Mouse (Mus musculus) layer of hippocampus, adult 11-12 months (tissue): Measurements from ENCODE around the gene Rin1.

Source experiments
- DNase-seq: peaks from one replicate; pipeline ENCODE4 v3.0.0; 2022; ENCODE audit warnings: low spot score

Gene Rin1

DNA sequence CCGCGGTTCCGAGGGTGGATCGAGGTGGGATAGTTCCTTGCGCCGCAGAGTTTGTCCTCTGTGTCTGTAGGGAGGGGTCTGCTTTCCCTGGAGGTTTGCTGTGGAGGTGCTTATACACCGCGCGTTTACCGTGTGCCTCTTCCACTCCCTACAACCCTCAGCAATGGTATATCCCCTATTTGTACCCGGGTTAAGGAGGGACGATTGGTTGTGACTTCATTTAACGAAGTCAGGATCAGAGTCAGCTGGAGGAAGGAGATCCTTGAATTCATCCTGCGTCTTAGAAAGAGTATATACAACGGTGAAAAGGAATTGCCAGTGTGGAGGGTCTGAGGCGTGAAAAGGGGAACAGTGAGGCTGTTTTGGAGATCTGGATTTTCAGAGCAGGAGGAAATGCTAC, 8.7 kb upstream of the Rin1 start:
- no peak for DNase-seq

DNA sequence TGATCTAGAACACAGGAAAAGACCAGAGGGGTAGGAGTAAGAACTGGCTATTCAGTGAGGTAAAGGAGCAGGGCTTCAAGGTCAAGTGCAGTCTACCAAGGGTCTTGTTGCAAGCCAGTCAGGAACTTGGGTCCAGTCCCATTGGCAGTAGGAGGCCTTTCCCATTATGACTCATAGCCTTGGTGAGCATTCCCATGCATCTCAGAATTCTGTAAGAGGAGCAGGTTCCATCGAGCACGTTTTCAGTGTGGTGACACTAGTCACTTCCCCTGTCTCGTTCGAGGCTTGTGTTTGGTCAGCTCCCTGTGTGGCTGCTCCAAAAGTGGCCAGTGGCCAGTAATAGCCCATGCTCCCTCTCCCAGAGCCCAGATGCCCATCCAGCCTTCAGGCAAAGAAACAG, 4.8 kb upstream of the Rin1 start:
- DNase-seq = no peak

DNA sequence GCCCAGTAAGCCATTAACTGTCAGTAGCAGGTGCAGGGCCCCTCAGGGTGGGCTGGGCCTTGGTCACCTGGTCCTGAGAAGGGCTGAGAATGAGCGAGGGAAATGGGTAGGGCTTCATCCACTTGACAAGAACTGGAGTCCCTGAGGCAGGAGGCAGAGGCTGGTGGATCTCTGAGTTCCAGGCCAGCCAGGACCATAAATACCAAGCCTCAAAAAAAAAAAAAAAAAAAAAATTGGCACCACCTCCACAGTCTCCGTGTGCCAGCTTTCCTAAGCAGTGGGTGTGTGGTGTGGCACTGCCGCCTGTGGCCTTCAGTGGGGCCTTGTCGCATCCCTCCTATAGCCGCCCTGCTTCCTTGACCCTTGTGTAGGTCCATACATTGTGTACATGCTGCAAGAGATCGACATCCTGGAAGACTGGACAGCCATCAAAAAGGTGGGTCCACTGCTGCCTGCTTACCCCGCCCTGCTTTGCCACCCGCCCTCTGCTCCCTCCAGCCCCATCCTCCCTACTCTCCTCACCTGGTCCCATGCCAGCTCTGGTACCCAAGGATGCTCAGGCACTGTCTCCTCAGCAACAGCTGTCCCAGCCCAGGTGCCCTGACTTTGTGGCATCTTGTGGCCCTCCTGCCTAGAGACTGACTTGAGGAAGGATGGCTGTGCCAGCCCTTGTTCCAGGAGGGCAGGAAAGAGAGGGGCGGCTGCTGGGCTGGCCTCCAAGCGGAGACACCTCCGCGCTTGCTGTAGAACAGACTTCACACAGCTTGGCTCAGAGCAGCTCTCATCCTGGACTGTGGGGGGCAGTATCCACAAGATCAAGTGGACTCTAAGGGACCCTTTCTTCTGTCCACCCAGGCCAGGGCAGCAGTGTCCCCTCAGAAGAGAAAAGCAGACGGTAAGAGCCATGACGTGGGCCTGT, 1.9 kb upstream of the Rin1 start:
- DNase-seq = peak; percentile 67

DNA sequence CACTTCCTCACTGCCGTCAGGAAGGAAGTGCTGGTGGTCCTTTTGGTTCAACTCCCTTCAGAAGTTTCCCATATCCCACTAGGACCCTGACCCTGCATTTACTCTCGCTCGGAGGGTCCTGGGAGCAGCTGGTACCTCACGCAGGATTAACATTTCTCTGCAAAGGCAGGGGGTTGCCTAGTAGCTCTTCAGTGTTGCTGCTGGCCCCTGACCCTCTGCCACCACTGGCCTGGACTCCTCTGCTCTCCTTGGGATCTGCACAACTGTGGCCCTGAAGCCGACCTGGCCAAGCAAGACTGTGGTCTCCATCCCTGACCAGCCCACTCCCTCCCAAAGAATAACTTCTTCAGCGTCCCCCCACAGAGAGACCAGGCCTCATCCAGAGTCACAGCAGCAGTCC, 956 bp upstream of the Rin1 start:
- no peak for DNase-seq

DNA sequence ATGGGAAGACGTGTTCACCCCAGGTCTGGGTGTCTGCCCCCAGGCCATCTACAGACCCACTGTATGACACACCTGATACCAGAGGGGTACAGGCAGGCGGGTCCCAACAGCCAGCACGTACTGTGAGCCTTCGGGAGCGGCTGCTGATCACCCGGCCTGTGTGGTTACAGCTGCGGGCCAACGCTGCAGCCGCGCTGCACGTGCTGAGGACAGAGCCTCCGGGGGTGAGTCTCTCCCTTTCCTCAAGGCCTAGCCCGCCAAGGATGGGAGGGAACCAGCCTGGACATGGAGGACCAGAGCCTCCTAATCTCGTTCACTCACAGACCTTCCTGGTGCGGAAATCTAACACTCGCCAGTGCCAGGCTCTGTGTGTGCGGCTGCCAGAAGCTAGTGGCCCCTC, 750 bp downstream of the Rin1 start:
- no peak for DNase-seq

DNA sequence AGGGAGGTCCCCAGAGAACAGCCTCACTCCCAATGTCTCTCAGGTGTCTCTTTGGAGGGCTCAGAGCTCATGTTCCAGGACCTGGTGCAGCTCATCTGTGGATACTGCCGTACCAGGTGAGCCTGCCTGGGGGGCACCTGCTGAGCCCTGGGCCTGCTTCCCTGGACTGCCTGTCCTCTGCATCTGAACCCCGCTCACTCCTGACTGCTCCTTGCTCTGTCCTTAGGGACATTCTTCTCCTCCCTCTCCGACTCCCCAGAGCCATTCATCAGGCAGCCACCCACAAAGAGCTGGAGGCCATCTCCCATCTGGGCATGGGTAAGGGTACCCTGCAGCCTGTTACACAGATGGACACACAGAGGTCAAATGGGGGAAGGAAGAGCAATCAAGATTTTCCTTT, 1.2 kb downstream of the Rin1 start:
- no peak for DNase-seq

DNA sequence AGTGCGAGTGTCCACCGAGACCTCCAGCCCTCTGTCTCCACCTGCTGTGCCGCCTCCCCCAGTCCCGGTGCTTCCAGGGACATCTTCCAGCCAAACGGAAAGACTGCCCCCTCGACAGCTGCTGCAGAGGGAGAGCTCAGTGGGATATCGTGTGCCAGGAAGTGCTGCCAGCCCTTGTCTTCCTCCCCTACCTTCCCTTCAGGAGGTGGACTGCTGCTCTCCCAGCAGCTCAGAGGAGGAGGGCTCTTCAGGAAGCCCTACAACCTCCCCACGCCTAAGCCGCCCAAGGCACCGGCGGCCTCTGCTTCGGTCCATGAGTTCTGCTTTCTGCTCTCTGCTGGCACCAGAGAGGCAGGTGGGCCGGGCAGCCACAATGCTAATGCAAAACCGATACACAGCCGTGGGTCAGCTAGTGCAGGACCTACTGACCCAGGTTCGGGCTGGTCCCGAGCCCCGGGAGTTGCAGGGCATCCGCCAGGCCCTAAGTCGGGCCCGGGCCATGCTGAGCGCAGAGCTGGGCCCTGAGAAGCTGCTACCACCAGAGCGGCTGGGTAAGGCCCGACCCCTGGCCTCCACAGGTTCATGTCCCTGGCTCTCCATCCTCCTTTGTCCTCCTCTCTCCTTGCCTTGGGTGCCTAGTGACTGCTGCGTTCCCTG, 2.0 kb downstream of the Rin1 start:
- no peak for DNase-seq

DNA sequence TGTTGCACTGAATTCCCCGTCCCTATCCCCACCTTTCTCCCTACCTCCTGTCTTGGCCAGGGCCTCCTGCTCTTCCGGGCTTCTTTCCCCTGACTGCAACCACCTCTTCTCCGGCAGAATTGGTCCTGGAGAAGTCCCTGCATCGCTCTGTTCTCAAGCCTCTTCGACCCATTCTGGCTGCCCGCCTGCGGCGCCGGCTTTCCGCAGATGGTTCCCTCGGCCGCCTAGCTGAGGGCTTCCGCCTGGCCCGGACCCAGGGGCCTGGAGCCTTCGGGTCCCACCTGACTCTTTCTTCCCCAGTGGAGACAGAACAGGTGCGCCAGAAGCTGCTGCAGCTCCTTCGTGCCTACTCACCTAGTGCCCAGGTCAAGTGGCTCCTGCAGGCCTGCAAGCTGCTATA, 2.6 kb downstream of the Rin1 start:
- DNase-seq = no peak

DNA sequence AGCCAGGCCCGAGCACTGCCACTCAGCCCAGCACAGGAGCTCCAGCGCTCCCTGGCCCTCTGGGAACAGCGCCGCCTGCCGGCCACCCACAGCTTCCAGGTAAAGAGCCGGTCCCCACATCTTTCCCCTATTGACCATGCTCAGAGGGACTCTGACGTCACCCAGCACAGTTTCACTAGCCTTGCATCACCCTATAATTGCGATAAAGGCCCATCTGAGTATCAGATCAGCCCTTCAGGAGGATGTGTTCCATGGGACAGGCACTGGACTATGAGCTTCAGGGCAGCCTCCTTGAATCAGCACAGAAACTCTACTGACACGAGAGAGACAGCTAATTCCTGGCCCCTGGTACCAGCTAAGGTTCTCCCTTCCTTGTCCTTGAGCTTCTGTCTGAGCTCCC, 3.6 kb downstream of the Rin1 start:
- DNase-seq = peak; percentile 63

DNA sequence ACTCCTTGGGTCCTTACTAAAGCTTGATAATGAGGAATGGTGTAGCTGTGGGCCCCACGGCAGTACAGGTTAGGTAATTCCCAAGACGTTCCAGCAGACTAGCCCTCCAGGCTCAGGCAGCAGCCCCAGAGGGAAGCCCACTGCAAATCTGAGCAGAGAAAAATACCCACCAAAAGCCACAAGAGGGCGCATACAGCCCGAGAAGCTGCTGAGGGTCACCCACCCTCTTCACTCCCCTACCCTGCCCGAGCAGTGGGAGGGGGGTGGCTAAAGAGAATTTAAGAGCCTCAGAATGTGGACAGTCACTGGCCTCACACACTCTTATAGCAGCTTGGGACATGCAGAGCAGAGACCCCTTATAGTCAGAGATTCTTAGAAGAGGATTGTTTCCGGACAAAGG, 6.0 kb downstream of the Rin1 start:
- no peak for DNase-seq

DNA sequence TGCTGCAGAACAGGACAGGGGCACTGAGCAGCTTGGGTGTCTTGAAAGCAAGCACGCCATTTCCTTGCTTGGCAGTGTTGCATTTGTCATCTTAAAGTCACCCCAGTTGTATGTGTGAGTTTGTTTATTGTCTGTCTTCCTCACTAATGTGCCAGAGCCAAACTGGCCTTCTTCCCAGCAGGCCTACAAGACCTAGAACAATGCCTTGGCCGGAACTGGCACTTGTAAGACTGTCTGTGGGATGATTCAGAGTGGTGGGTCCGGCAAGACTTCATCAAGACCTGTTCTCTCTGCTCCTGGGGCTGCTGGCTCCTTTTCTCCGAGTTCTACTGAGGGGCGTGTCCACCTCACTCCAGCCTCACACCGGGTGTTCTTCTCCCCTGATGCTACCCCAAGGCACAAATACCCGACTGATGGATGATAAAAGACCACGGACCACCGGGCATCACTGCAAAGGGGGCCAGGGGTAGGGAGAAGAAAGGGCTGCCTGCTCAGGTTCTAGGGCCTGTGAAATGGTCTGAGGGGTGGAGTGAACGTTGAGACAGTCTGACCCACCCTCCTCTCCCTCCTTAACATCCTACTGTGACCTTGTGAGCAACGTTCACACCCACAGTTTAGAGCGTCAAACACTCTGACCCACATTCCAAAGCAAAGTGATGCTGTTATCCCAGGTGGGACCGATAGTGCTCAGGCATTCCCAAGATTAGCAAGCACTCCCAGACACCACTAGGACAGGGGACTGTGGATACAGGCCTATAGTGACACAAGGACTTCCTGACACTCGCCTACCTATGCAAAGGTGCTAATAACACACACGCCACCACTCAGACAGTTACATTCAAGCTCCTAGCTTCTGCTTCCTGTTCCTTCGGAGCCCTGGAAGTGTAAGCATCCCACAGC, 7.8 kb downstream of the Rin1 start:
- DNase-seq = no peak

DNA sequence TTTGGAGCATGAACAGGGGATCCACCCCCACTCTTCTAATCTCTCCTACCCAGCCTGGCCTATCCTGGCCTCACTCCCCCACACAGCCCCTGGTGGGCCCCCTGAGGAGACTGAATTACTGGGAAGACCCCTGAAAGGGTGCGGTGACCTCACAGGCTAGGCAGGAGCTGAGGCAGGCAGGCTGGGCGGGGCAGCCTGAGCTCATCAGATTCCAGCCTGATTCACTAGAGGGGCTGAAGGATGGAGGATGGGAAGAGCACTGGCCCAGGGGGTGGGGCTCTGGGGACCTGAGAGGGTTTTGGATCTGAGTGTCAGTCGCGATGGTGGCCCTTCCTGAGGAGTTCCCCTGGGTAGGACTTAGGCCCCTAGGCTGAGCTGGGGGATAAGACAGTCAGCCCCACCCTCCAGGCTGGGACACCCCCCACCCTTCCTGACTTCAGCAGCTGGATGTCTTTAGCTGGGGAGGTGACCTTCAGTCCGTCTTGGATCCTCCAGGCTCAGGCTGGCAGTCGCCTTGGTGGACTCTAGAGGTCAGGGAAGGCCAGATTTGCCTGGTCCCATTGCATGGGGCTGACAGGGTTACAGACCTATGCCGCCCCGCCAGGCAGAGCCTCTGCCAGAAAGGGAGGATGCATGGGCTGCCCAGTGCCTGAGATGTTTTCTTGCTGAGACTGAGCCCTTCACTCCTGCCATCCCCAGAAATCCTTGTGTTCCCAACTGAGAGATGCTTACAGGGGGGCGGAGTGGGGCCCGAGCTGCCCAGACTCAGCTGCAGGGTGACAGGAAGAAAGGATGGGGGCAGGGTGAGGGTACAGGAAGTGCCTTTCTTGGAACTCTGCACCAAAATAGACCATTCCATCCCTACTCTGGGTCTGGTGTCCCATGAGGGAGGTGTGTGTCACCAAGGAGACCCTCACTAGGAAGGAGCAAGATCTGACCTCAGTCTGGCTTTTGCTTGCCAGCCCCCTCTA, 8.8 kb downstream of the Rin1 start:
- DNase-seq = no peak

DNA sequence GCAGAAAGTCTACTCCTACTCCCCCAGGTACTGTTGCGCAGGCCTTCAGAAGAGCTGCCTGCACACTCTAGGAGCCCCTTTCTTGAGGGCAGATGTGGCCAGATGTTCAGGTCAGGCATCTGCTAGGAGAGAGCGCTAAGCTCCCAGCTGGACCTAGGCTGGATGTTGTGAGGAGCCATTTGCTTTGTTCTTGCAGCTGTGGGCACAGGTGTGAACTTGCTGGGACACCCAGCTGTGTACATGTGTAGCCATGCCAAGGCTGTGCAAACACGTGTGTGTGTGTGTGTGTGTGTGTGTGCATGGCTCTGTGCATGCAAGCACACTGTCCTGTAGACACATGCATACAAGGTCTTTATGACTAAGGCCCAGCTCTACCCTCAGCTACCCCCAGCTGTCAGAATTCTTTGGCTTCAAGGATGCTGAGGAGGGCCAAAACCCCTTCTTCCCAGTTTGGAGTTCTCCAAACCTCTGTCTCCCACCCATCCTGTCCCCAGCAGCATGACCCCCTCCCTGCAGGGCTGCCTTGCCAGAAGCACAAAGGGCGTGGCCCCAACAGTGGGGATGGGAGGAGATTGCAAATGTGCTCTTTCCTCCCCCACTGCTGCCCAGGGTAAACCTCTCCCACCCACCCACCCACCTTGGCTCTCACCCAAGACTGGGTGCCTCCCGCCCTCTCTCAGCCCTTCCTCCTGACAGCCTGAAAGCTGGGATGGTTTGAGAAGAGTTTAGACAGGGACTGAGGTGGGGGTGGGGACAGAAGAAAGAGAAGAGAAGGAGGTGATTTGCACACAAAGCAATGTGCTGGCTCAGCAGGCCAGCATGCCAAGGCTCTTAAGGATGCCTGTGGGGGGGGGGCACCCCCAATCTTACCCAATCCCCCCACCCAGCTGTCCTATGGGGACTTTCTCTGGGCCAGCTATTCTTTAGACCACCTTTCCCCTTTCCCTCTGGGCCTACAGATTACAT, 10.4 kb downstream of the Rin1 start:
- DNase-seq = no peak

- no peak for DNase-seq
Measured at GRCm38 (mm10) chr19:5062041-5062440, 11.8 kb downstream of the Rin1 start.

DNA sequence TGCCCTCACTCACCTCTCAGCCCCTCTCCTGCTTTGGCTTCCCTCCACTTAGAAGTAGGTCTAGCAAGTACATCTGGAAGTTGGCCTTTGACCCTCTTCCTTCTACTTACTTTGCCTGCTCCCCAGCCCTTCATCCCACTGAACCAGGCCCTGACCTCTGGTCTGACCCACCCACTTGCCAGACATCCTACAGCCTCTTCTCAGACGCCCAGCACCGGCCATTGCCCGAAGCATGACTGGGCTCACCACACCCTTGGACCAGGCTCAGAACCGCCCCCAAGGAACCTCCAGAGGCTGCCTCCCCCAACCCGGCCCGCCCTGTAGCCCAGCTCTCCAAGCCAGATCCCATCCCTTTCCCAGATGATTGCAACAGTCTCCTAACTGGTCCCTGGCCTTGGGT, 12.2 kb downstream of the Rin1 start:
- no peak for DNase-seq

- no peak for DNase-seq
Measured at GRCm38 (mm10) chr19:5065104-5065503, 14.8 kb downstream of the Rin1 start.

GRCm38 (mm10) chr19:5067040-5067799, 16.9 kb downstream of the Rin1 start:
- DNase-seq = no peak

DNA sequence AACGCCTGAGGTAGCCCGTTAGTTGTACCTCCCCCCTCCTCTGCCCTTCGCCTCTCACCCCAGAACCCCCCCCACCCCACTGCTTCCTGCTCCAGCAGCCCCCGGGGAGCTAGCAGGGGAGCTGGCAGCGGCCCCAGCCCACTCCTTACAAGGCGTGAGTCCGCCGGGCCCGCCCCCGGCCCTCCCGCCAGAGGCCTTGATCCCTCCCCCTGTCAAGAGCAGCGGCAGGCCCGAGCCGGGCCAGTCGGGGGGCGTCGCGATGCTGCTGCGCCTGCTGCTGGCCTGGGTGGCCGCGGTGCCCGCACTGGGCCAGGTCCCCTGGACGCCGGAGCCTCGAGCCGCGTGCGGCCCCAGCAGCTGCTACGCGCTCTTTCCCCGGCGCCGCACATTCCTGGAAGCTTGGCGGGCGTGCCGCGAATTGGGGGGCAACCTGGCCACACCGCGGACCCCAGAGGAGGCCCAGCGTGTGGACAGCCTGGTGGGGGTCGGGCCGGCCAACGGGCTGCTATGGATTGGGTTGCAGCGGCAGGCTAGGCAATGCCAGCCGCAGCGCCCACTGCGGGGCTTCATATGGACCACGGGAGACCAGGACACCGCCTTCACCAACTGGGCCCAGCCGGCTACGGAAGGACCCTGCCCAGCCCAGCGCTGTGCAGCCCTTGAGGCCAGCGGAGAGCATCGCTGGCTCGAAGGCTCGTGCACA, 17.7 kb downstream of the Rin1 start, which contains the start of gene Cd248:
TSS of gene Cd248 (plus strand) at position 212 of the 703 bp plus-strand sequence.
- no peak for DNase-seq
